Mouse (Mus musculus) left cerebral cortex, adult 8-10 months (tissue): ENCODE data around the gene Zfp978. TPM values are rescaled to one million over a fixed set of nuclear protein-coding genes. Genes with fewer than 3 reads are reported as not detected.
"Not testable (repeated sequence)": the region's sequence is repeated elsewhere in the genome, so short reads cannot be mapped to it uniquely, and the experiment has no call there.

Experiments
- DNase-seq, 2 experiments: peaks; one replicate each; pipeline ENCODE4 v3.0.0; 2022; ENCODE audit warnings: low spot score in 2 of 2
- total RNA-seq, 4 experiments: library from RNA; stranded (reverse); gene quantifications; 2 replicates each; pipeline ENCODE4 v1.2.4; 2022

Gene Zfp978
- total RNA-seq, 4 experiments from 2014 or later = 0.37 TPM; not detected in 3

GRCm38 (mm10) chr4:147406735-147407462 is 45.8 kb downstream of the Zfp978 start:
- no peak for DNase-seq

DNA sequence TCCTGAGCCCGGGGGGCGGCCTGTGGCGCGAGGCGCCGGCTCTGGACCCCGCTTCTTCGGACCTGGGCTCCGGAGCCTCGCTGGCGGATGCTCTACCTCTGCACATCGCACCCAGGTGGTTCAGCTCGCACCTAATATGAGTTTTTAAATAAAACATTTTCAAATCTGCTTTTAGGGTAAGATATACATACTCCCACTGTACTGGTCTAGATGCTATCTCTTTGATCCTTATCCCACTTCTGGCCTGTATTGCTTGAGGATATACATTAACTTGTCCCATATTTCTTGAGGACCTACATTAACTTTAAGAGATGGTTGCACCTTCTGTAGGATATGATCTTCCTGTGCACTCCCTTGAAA is 46.3 kb downstream of the Zfp978 start:
- DNase-seq = no peak

- not testable (repeated sequence) for DNase-seq
These were observed 55.3 kb downstream of the Zfp978 start for GRCm38 (mm10) chr4:147416365-147416764.

- no peak for DNase-seq
These were observed 56.2 kb downstream of the Zfp978 start for GRCm38 (mm10) chr4:147417157-147417778.

DNA sequence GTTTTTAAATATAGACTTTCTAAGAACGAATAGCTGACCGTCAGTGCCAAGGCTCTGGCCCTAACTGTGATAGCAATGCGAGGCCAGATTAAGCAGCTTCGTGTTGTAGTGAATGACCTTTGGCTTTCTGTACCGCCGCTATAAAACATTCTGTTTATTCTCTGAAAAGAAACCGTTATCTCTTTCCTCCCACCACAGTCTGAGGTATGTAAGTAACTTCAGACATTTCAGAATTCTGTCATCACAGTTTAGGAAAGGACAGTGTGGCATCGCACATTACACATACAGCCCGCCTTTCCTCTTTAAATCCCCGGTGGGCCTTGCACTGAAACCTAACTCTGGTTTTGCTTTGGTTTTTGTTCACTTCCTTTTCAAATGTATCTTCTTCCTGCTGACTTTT is 56.8 kb downstream of the Zfp978 start:
- no peak for DNase-seq

GRCm38 (mm10) chr4:147418333-147418732 is 57.2 kb downstream of the Zfp978 start:
- DNase-seq = not testable (repeated sequence)

GRCm38 (mm10) chr4:147419190-147419589 is 58.1 kb downstream of the Zfp978 start:
- not testable (repeated sequence) for DNase-seq

DNA sequence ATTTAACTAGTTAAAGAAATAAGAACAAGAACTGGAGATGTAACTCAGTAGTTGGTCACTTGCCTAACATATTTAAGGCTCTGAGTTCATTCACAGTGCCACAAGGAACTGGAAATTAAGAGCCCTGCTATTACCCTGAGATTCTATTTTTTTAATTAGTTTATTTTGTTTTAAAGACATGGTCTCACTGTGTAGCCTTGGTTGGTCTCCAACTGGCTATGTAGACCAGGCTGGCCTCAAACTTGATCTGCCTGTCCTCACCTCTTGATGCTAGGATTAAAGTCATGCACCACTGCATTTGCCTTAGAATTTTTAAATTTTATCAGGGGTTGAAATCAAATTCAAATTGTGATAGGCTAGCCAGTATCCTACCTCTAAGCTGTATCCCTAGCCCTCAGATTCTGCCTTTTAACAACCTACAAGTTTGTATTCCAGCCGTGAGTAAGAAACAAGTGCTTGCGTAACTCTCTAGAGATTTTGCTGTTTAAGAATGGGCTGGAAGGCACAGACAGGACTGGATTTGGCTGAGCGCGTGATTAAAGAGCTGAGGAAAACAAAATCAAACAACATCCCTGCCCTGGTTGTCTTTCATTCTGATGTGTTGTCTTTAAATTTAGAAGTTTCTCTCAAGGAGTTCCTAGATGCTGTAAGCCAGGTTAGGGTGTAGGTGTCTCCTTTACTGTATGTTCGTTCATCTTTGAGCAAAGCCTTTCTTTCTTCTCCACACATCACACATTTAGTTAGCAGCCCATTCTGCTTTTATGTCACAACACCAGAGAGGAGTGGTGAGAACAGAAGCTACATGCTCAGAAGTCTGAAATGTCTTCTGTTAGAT is 58.9 kb downstream of the Zfp978 start:
- DNase-seq = not testable (repeated sequence)

DNA sequence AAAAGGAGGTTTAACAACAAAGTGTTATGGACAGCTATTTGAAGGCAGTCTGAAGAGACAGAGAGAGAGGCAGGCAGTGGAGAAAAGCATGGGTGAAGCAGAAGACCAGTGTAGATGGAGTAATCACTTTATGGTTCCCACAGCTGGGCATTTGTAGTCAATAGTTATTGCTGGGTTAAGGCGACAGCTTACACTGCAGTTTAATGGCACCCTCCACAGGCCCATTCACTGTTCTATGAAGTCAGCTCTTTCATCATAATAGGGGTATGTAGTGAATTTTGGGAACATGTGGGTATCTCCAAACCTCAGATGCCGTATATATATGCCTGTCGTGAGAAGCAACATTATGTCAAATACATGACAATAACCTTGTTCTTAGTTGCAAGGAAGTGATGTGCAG is 59.7 kb downstream of the Zfp978 start:
- DNase-seq = no peak

DNA sequence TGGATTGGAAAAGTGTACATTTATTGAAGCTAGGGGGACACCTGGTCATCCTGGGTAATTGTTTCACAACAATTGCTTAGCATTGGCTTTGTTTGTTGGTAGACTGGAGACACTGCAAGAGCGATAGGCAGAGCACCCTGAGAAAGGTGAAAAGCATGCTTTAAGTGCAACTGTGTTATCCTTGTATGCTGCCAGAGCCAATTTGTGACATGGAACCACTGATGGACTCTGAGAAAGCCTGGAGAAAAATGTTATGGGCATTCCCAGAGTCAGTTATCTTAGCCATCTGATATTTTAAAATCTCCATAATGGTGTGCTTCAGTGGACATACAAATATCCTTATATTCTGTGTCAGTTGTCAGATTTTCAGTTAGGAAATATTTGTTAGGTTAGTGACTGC is 60.2 kb downstream of the Zfp978 start:
- DNase-seq = not testable (repeated sequence)

GRCm38 (mm10) chr4:147423140-147423539 is 62.0 kb downstream of the Zfp978 start:
- DNase-seq = no peak

DNA sequence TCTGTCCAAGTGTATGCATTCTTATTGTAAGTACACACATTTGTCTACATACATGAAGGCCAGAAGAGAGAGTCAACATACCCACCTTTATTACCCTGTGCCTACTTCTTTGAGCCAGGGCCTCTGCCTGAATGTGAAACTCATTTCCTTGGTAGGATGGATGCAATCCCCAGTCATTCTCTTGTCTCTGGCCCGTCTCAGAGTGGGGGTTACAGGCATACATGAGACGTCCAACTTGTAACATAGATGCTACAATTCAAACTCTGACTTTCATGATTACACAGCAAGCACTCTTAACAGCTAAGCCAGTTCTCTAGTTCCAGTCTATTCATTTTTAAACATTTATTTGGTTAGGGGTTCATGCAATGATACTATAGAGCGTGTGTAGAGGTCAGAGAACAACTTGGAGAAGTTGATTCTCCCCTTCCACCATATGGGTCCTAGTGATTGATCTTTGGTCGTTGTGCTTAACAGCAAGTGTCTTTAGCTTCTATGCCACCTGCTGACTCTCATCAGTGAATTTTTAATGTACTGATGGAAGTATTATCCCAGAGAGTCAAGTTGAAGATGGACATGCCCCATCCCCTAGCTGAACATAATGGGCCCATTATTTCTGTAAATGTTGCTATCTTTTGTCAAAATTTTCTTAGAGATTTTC is 62.7 kb downstream of the Zfp978 start:
- no peak for DNase-seq

DNA sequence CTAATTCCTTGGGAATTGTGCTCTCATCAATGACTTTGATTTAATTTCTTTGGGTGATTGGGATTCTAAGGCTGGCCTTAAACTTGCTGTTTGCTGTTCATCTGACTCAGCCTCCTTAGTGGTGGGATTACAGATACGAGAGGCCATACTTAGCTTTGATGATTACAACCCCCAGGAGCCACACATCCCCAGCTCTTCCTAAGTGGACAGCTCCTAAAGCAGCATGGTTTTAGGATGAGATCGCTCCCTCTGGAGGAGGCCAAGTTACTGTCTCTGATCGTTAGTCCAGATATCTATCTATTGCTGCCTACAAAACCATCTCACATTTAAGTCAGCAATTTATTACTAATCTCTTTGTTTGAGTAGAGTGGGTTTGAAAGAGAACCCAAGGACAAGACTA is 63.3 kb downstream of the Zfp978 start:
- DNase-seq = not testable (repeated sequence)

- DNase-seq = not testable (repeated sequence)
These were observed 64.7 kb downstream of the Zfp978 start for GRCm38 (mm10) chr4:147425615-147426347.

- no peak for DNase-seq
These were observed 69.5 kb downstream of the Zfp978 start for GRCm38 (mm10) chr4:147430651-147431050.

DNA sequence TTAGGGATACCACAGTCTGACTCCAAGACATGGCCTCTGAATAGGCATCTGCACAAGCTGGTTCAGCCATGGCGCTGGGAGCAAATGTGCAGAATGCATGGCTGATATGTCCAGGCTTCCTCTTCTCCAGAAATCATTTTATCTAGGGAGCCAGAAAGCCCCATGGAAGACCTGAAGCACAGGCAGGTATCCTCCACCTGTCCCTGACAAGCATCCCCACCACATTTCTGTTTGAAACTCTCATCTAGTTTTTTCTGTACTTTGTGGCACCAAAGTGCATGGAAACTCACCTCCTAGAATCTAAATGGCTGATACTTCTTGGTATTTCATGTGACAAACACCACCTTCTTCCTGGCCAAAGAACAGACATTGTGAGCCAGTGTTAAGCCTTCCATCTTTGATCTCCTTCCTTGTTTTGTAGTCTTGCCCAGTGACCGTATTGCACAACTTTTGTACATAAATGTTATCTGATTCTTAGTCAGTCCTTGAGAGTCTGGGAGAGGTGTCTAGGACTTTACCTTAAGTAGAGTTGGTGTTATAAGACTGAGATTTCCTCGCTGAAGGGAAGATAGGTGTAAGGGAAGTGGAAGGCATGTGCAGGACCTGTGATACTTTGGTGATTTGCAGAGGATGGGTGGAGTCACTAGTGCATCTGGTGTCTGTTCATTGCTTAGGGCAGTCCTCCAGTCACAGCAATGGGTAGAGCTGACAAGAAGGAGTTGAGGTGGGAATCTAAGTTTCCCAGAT is 70.8 kb downstream of the Zfp978 start:
- not testable (repeated sequence) for DNase-seq

- no peak for DNase-seq
These were observed 71.3 kb downstream of the Zfp978 start for GRCm38 (mm10) chr4:147432443-147432790.

DNA sequence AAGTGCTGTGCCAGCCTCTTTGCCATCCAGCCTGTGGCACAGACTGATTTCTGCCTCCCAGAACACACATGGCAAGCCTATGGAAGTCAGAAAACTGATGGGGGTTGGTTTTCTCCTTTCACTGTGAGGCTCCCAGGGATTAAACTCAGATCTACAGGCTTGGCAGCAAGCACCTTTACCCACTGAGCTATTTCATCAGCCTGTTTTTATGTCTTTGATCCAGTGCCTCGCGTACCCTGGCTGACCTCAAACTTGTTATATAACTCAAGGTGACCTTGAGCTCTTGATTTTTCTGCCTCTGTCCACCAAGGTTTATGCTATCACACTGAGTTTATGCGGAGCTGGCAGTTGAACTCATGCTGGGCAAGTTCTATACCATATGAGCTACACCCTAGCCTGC is 71.9 kb downstream of the Zfp978 start:
- DNase-seq = no peak

DNA sequence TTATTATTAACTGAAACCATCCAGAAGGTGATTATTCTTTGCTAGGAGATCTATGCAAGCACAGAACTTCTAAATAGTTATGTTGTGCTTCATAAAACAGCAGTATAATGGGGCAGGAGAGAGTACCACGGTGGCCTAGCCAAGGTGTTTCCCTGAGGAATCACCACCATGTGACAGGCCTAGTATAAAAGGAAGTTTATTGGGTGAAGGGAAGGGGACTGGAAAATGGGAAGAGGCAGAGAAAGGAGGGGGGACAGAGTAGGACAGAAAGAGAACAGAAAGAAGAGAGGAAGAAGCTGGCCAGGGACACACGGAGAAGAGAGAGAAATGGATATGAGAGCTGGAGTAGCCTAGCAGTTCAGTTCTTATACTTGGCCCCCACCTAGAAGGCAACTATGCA is 72.8 kb downstream of the Zfp978 start:
- DNase-seq = no peak
